Mouse (Mus musculus) bone marrow, adult 2 months (tissue): ENCODE data around the gene Rarb. TPM values are rescaled to one million over a fixed set of nuclear protein-coding genes. Genes with fewer than 3 reads are reported as not detected.

Experiments used
- H3K27ac ChIP-seq: fragments of 200-500 bp; 2 replicates; pipeline ENCODE4 v1.5.1; 2012; ENCODE audit warnings: low read depth, mild to moderate bottlenecking, control low read depth, inconsistent platforms, low read length; ENCODE audit not compliant: control insufficient read depth, poor library complexity, insufficient read depth
- H3K4me1 ChIP-seq: fragments of 200-500 bp; 2 replicates; pipeline ENCODE4 v1.6.1; 2011; ENCODE audit warnings: low read length; ENCODE audit not compliant: control insufficient read depth, insufficient read depth
- H3K4me3 ChIP-seq: fragments of 200-500 bp; replicated peaks from 2 replicates; pipeline ENCODE3; 2011; ENCODE audit warnings: mild to moderate bottlenecking, low read depth, low read length, control low read depth; ENCODE audit not compliant: control insufficient read depth
- CTCF ChIP-seq: fragments of 200-500 bp; IDR thresholded peaks from 2 replicates; pipeline ENCODE4 v1.5.1; 2011; ENCODE audit warnings: low read length, control low read depth; ENCODE audit not compliant: control insufficient read depth, insufficient read depth
- POLR2A ChIP-seq: fragments of 200-500 bp; IDR thresholded peaks from 2 replicates; pipeline ENCODE4 v1.6.1; 2011; ENCODE audit warnings: low read depth, mild to moderate bottlenecking, control low read depth, low read length, borderline replicate concordance; ENCODE audit not compliant: control insufficient read depth
- whole genome bisulfite sequencing: fragments of 180-500 bp; shearing (Covaris S2); methylation state at CpG from one replicate; pipeline ENCODE4 v1.1.7; 2018; 5-methylcytosine and 5-hydroxymethylcytosine counted together
- polyA plus RNA-seq: library from polyadenylated mRNA; stranded (reverse); fragments of >200 nt; gene quantifications from 2 replicates; pipeline ENCODE4 v1.2.4, GENCODE M21; 2011; ENCODE audit warnings: low replicate concordance; ENCODE audit not compliant: missing spikeins, insufficient read depth, insufficient read length

The Rarb gene
- polyA plus RNA-seq, 1 experiment: not detected

DNA sequence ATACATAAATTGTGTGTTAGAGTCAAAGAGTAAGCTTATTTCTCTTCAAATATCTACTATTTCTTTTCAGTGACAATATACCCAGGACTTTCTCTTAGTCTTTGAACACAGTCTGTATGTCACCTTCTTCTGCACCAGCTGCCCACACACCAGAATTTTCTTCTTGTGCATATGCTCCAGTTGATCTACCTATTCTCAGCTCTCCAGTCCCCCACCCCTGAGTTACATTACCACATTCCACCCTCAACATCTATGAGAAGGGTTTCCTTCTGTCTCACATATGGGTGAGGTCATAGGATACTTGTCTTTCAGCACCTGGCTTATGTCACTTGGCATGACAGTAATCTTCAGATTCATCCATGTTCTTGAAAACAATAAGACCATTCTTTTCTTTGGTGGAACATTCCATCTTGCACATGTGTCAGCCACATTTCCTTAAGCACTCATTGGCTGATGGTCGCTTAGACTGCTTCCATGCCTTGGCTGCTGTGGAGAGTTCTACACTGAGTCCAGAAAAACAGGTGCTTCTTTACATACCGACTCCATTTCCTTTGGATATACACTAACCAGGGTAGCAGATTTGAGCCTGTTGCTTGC is 71.9 kb downstream of the Rarb start:
- no peak overlapping the region for H3K27ac ChIP-seq
- H3K4me1 ChIP-seq: no peaks in the 10 kb centered on the region
- no peak overlapping the region for H3K4me3 ChIP-seq
- TF ChIP-seq CTCF (no peak), POLR2A (no peak)
- WGBS: 78% methylated on average over 2 of the region's 2 CpGs

DNA sequence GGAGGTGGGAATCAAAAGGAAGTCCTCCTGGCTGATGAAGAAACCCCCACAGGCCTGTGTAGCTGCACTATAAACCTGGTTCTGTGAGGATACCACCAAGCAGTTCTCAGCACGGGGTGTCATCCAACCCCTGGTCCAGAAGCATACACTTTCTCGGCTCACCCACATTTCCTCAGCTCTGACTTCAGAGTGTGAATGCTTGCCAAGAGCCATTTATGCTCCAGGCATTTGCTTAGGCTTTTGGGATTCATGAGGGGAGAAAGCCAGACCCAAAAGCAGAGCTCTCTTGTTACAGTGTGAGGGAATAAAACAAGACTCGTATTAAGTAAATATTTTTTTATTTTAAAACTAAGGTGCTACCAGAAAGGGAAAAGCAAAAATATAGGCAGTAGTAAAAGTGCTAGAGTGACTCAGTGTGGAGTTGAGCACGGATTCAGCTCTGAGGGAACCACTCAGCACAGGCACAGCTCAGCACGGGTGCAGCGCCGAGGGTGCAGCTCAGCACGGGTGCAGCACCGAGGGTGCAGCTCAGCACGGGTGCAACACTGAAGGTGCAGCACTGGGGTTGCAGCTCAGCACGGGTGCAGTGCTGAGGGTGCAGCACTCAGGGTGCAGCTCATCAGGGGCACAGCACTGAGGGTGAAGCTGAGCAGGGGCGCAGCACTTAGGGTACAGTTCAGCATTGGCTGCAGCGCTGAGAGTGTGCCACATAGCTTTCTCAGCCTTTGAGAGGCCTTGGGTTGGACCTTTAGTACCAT is 77.8 kb downstream of the Rarb start:
- WGBS: 79% methylated on average over 13 of the region's 13 CpGs
- TF ChIP-seq POLR2A: no peak
- no peak for TF ChIP-seq CTCF

DNA sequence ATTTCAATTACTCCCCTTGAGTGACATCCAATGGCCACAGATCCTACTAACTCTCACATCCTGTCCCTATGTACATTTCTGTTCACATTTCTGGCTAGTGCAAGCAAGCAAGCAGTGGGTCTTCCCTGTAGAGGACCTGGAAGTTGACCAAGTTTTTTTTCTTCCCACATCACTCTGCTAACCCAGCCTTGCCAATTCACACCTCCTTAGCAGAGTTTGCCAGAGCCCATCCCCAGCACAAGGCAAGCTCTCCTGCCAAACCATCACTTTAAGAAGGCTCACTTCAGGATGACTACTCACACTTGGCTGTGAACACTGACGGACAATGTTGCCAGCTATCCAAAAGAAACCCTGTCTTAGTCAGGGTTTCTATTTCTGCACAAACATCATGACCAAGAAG is 80.4 kb downstream of the Rarb start:
- 69% methylated on average over 1 of the region's 1 CpGs for WGBS
- TF ChIP-seq POLR2A (no peak), CTCF (no peak)

More for the DNA sequence above, 77.8 kb downstream of the Rarb start:
- Histone ChIP-seq H3K27ac (no peak overlapping the region), H3K4me3 (no peak overlapping the region), H3K4me1 (no peaks in the 10 kb centered on the region)

DNA sequence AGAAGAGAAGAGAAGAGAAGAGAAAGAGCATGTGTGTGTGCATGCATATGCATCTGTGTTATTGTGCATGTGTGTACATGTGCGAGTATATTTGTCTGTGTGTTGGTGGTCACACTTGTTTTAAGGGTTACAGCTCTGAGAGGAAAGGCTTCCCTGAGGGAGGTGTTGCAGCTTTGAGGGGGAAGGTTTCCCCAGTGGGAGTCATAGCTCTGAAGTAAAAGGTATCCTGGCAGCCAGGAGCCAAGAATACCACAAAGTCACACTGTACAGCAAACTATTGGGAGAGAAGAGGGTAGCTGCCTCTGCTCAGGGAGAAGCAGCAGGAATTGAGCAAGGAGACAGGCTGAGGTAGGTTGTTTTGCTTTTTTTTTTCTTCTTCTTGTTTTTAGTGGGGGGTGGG is 81.2 kb downstream of the Rarb start:
- H3K27ac ChIP-seq: no peak overlapping the region
- H3K4me1 ChIP-seq: no peaks in the 10 kb centered on the region
- no peak for TF ChIP-seq CTCF
- TF ChIP-seq POLR2A: no peak
- no peak overlapping the region for H3K4me3 ChIP-seq
- WGBS: 74% methylated on average over 1 of the region's 1 CpGs

More for the DNA sequence above, 80.4 kb downstream of the Rarb start:
- Histone ChIP-seq H3K27ac (no peak overlapping the region), H3K4me1 (no peaks in the 10 kb centered on the region), H3K4me3 (no peak overlapping the region)

DNA sequence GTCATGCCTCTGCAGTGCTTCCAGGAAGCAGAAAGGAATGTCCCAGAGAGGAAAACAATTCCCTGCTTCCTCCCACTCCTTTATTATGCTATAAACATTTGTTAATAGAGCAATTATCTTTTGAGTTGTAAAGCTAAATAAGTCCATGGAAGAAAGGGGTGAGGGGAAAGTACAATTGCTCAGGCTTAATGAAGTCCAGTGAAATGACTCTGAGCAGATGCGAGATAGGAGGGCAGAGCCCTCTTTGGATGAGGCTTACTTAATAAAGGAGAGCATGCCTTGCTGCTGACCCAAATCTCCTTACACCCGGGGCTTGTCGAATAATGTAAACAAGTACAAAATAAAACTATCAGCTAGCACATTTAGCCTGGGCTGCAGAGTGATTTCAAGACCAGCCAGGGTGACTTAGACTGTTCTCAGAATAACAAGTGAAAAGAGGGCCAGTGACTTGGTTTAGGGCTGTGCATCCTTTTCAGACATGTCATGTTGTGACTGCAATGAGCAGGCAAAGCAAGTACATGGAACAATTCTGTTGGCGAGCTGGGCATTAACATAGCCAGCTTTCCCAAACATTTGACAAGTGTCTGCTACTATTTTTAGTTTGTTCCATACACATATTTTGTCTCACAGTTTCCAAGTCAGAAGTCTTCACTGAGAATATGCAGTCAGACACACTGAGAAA is 83.5 kb downstream of the Rarb start:
- WGBS: 74% methylated on average over 4 of the region's 4 CpGs
- H3K4me1 ChIP-seq: no peaks in the 10 kb centered on the region
- TF ChIP-seq POLR2A: no peak
- TF ChIP-seq CTCF: no peak
- H3K4me3 ChIP-seq: no peak overlapping the region
- H3K27ac ChIP-seq: no peak overlapping the region

DNA sequence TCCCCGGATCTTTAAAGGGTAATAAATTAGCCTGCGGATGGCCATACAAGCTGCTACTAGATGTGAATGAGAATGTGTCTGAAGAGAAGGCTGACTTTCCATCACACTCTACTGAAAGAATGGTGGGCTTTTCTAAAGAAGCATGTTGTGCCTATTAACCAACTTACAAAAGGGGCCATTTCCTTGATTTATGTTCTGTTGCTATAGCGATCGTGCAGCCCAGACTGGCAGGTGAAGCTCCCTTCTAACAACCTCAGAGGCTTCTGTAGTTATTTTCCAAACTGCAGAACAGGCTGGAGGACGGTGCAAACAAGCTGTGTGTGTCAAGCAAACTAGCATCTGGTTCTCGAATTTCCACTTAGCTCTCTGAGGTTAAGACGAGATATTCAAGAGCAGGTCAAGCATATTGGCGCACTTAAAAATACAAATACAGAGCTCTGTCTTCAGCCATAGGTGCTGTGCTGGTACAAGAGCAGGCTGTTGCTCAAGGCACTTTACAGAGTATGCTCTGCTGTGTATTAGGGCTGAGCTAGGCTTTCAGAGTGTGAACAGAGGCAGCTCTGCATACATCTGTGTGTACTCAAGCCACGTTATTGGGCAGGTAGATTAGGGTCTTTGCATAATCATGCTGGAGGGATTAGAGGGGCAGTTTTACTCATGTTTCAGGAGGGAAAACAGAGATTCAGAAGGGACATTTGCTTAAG is 85.2 kb downstream of the Rarb start:
- WGBS: 60% methylated on average over 9 of the region's 9 CpGs
- H3K27ac ChIP-seq: no peak overlapping the region
- H3K4me1 ChIP-seq: no peaks in the 10 kb centered on the region
- H3K4me3 ChIP-seq: no peak overlapping the region
- TF ChIP-seq POLR2A: no peak
- no peak for TF ChIP-seq CTCF

DNA sequence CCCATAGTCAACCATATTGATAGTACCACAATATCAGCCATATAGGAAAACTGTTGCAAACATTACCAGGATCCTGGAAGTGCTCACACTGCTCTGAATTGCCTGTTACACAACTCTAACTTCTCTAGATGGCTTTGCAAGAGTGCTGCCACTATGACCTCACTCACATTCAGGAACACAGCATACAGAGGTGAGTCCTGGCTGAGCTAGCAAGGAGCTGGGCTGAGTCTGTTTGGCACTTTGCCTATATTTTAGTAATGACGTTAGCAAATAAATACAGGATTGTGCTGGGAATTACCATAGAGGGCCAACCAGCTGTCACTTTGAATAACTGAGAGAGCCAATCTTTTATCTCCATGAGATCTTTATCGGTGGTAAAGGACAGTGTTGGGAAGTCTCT is 86.9 kb downstream of the Rarb start:
- WGBS: 65% methylated on average over 2 of the region's 2 CpGs
- TF ChIP-seq CTCF (no peak), POLR2A (no peak)
- Histone ChIP-seq H3K4me3 (no peak overlapping the region), H3K4me1 (no peaks in the 10 kb centered on the region), H3K27ac (no peak overlapping the region)
